Mouse (Mus musculus) liver, embryonic 13.5 days (tissue): ENCODE results near the gene Rnase4. TPM values are rescaled to one million over a fixed set of nuclear protein-coding genes. Genes with fewer than 3 reads are reported as not detected.

Experiments used
- ATAC-seq: fragments of 200-750 bp; cut with Nextera tagmentation; 2 replicates; pipeline ENCODE4 v1.8.0; 2017; ENCODE audit warnings: low read depth, mild to moderate bottlenecking, moderate number of reproducible peaks, moderate library complexity
- DNase-seq: peaks from one replicate; pipeline ENCODE4 v3.0.0; 2022
- H3K27ac ChIP-seq: fragments of 300-500 bp; sonication (generic); 2 replicates; pipeline ENCODE4 v1.5.1; 2015; ENCODE audit warnings: moderate library complexity, mild to moderate bottlenecking, inconsistent platforms
- H3K27me3 ChIP-seq: fragments of 300-500 bp; sonication (generic); 2 replicates; pipeline ENCODE4 v1.6.1; 2015; ENCODE audit warnings: mild to moderate bottlenecking, inconsistent platforms
- H3K36me3 ChIP-seq: fragments of 300-500 bp; sonication (generic); 2 replicates; pipeline ENCODE4 v1.6.1; 2015; ENCODE audit warnings: mild to moderate bottlenecking, inconsistent platforms
- H3K4me1 ChIP-seq: fragments of 300-500 bp; sonication (generic); replicated peaks from 2 replicates; pipeline ENCODE4 v1.6.1; 2015; ENCODE audit warnings: inconsistent platforms
- H3K4me2 ChIP-seq: fragments of 300-500 bp; sonication (generic); 2 replicates; pipeline ENCODE4 v1.6.1; 2015; ENCODE audit warnings: inconsistent platforms, mild to moderate bottlenecking, moderate library complexity
- H3K4me3 ChIP-seq: fragments of 300-500 bp; sonication (generic); replicated peaks from 2 replicates; pipeline ENCODE4 v1.5.1; 2015; ENCODE audit warnings: mild to moderate bottlenecking, inconsistent platforms
- H3K9ac ChIP-seq: fragments of 300-500 bp; sonication (generic); 2 replicates; pipeline ENCODE4 v1.6.1; 2015; ENCODE audit warnings: mild to moderate bottlenecking, inconsistent platforms
- H3K9me3 ChIP-seq: fragments of 300-500 bp; sonication (generic); replicated peaks from 2 replicates; pipeline ENCODE4 v1.6.1; 2016; ENCODE audit warnings: inconsistent platforms
- WGBS: fragments of 180-500 bp; shearing (Covaris S2); methylation state at CpG from one replicate; pipeline ENCODE4 v1.1.7; 2015; ENCODE audit not compliant: insufficient replicate concordance; 5-methylcytosine and 5-hydroxymethylcytosine counted together
- polyA plus RNA-seq: library from polyadenylated mRNA; unstranded; fragments of >200 nt; fragmentation: Nextera tagmentation; extraction: Ambion mirVana; gene quantifications from 2 replicates; pipeline ENCODE4 v1.2.1, GENCODE M21; 2015

Gene Rnase4
- polyA plus RNA-seq, 1 experiment from 2014 or later: 14.1 TPM

GRCm38 (mm10) chr14:51101284-51101683 is 10.4 kb downstream of the Rnase4 start:
- Histone ChIP-seq H3K9me3 (no peaks in the 10 kb centered on the region), H3K9ac (no peak overlapping the region), H3K4me3 (no peak overlapping the region), H3K36me3 (no peaks in the 10 kb centered on the region), H3K27ac (no peak overlapping the region), H3K4me2 (no peak overlapping the region), H3K27me3 (no peaks in the 10 kb centered on the region), H3K4me1 (peaks cover 18% of the 10 kb centered on the region)
- DNase-seq (no peak), ATAC-seq (no peak)
- 70% methylated on average over 9 of the region's 9 CpGs for WGBS

- DNase-seq (peak; percentile 64), ATAC-seq (no peak; the same call in 1 of the 2 replicates)
- Histone ChIP-seq H3K9me3 (no peaks in the 10 kb centered on the region), H3K9ac (no peak overlapping the region), H3K27me3 (no peaks in the 10 kb centered on the region), H3K27ac (no peak overlapping the region), H3K4me1 (peaks cover 22% of the 10 kb centered on the region), H3K4me2 (no peak overlapping the region), H3K4me3 (no peak overlapping the region), H3K36me3 (no peaks in the 10 kb centered on the region)
- 65% methylated on average over 3 of the region's 3 CpGs for WGBS
These were observed 12.3 kb downstream of the Rnase4 start for GRCm38 (mm10) chr14:51103217-51103616.

GRCm38 (mm10) chr14:51104366-51104765 is 13.5 kb downstream of the Rnase4 start:
- no peak for DNase-seq

GRCm38 (mm10) chr14:51106449-51106967 is 15.6 kb downstream of the Rnase4 start:
- Histone ChIP-seq H3K27me3 (no peaks in the 10 kb centered on the region), H3K4me1 (peaks cover 24% of the 10 kb centered on the region), H3K4me3 (no peak overlapping the region), H3K27ac (no peak overlapping the region), H3K9ac (no peak overlapping the region), H3K4me2 (no peak overlapping the region), H3K36me3 (no peaks in the 10 kb centered on the region), H3K9me3 (no peaks in the 10 kb centered on the region)
- ATAC-seq: no peak
- no peak for DNase-seq

More at GRCm38 (mm10) chr14:51104366-51104765, 13.5 kb downstream of the Rnase4 start:
- no peaks in the 10 kb centered on the region for H3K9me3 ChIP-seq
- 75% methylated on average over 2 of the region's 2 CpGs for WGBS
- H3K4me1 ChIP-seq: peaks cover 22% of the 10 kb centered on the region
- H3K4me2 ChIP-seq: no peak overlapping the region
- H3K4me3 ChIP-seq: no peak overlapping the region
- H3K9ac ChIP-seq: no peak overlapping the region
- H3K27me3 ChIP-seq: no peaks in the 10 kb centered on the region
- no peak for ATAC-seq
- H3K36me3 ChIP-seq: no peaks in the 10 kb centered on the region
- H3K27ac ChIP-seq: peak overlapping the region; percentile 2; the same call in 1 of the 2 replicates

GRCm38 (mm10) chr14:51111966-51112365 is 21.1 kb downstream of the Rnase4 start:
- Histone ChIP-seq H3K4me2 (no peak overlapping the region), H3K9me3 (no peaks in the 10 kb centered on the region), H3K36me3 (no peaks in the 10 kb centered on the region), H3K4me3 (no peak overlapping the region), H3K9ac (no peak overlapping the region), H3K27me3 (no peaks in the 10 kb centered on the region), H3K4me1 (peaks cover 8% of the 10 kb centered on the region), H3K27ac (no peak overlapping the region)
- DNase-seq (no peak), ATAC-seq (no peak)
- 58% methylated on average over 3 of the region's 3 CpGs for WGBS

GRCm38 (mm10) chr14:51113476-51113875 is 22.6 kb downstream of the Rnase4 start:
- no peaks in the 10 kb centered on the region for H3K27me3 ChIP-seq
- H3K4me1 ChIP-seq: peaks cover 8% of the 10 kb centered on the region
- H3K4me2 ChIP-seq: no peak overlapping the region
- DNase-seq (no peak), ATAC-seq (no peak)
- no peaks in the 10 kb centered on the region for H3K36me3 ChIP-seq
- no peak overlapping the region for H3K4me3 ChIP-seq
- no peak overlapping the region for H3K9ac ChIP-seq
- 45% methylated on average over 9 of the region's 9 CpGs for WGBS
- no peak overlapping the region for H3K27ac ChIP-seq
- no peaks in the 10 kb centered on the region for H3K9me3 ChIP-seq

GRCm38 (mm10) chr14:51113916-51114560 is 23.2 kb downstream of the Rnase4 start, which contains the start of gene Eddm3b:
TSS of gene Eddm3b (plus strand) at chr14:51114426.
- ATAC-seq: no peak

GRCm38 (mm10) chr14:51125684-51126083 is 34.8 kb downstream of the Rnase4 start:
- no peaks in the 10 kb centered on the region for H3K9me3 ChIP-seq
- WGBS: 80% methylated on average over 6 of the region's 6 CpGs
- H3K4me1 ChIP-seq: peaks cover 84% of the 10 kb centered on the region
- no peaks in the 10 kb centered on the region for H3K36me3 ChIP-seq
- no peak for DNase-seq
- H3K27me3 ChIP-seq: no peaks in the 10 kb centered on the region
- no peak overlapping the region for H3K4me2 ChIP-seq
- H3K27ac ChIP-seq: peak overlapping the region; percentile 9; the same call in 1 of the 2 replicates
- ATAC-seq: no peak
- H3K9ac ChIP-seq: no peak overlapping the region
- no peak overlapping the region for H3K4me3 ChIP-seq

More at GRCm38 (mm10) chr14:51113916-51114560, 23.2 kb downstream of the Rnase4 start, which contains the start of gene Eddm3b:
- peaks cover 8% of the 10 kb centered on the region for H3K4me1 ChIP-seq
- no peak within 1 kb of the TSS for H3K27ac ChIP-seq
- 56% methylated on average over 12 of the region's 12 CpGs for WGBS
- no peaks in the 10 kb centered on the region for H3K36me3 ChIP-seq
- H3K27me3 ChIP-seq: no peaks in the 10 kb centered on the region
- H3K9me3 ChIP-seq: no peaks in the 10 kb centered on the region; the same call in 1 of the 2 replicates
- H3K9ac ChIP-seq: no peak within 1 kb of the TSS
- H3K4me3 ChIP-seq: no peak within 1 kb of the TSS
- DNase-seq: no peak
- no peak within 1 kb of the TSS for H3K4me2 ChIP-seq

GRCm38 (mm10) chr14:51127648-51128258 is 36.9 kb downstream of the Rnase4 start:
- no peaks in the 10 kb centered on the region for H3K9me3 ChIP-seq
- H3K4me2 ChIP-seq: peak overlapping the region; percentile 52
- peak overlapping the region; percentile 99 for H3K27ac ChIP-seq
- no peaks in the 10 kb centered on the region for H3K36me3 ChIP-seq
- WGBS: 25% methylated on average over 2 of the region's 2 CpGs
- ATAC-seq (peak; percentile 88), DNase-seq (peak; percentile 82)
- peak overlapping the region; percentile 61 for H3K9ac ChIP-seq
- peak overlapping the region; percentile 10; the same call in 1 of the 2 replicates for H3K4me3 ChIP-seq
- H3K4me1 ChIP-seq: peaks cover 90% of the 10 kb centered on the region
- H3K27me3 ChIP-seq: no peaks in the 10 kb centered on the region

GRCm38 (mm10) chr14:51128775-51129623 is 38.1 kb downstream of the Rnase4 start:
- no peaks in the 10 kb centered on the region for H3K27me3 ChIP-seq
- no peaks in the 10 kb centered on the region for H3K9me3 ChIP-seq
- peak overlapping the region; percentile 99 for H3K27ac ChIP-seq
- 17% methylated on average over 9 of the region's 9 CpGs for WGBS
- peaks cover 89% of the 10 kb centered on the region for H3K4me1 ChIP-seq
- ATAC-seq: no peak
- H3K4me2 ChIP-seq: peak overlapping the region; percentile 80
- peak overlapping the region; percentile 52 for H3K4me3 ChIP-seq
- DNase-seq: peak; percentile 55
- peak overlapping the region; percentile 73 for H3K9ac ChIP-seq
- no peaks in the 10 kb centered on the region for H3K36me3 ChIP-seq

- Histone ChIP-seq H3K9ac (peak overlapping the region; percentile 73), H3K4me2 (peak overlapping the region; percentile 80), H3K4me3 (peak overlapping the region; percentile 52), H3K9me3 (no peaks in the 10 kb centered on the region), H3K27ac (peak overlapping the region; percentile 99), H3K36me3 (no peaks in the 10 kb centered on the region), H3K4me1 (peaks cover 84% of the 10 kb centered on the region), H3K27me3 (no peaks in the 10 kb centered on the region)
- ATAC-seq (no peak), DNase-seq (peak; percentile 33)
- WGBS: 13% methylated on average over 4 of the region's 4 CpGs
These were observed 38.7 kb downstream of the Rnase4 start for GRCm38 (mm10) chr14:51129624-51129975.
